Mouse (Mus musculus) neutrophil, adult 65 days (primary cell): ENCODE measurements around the gene S1pr5. TPM values are rescaled to one million over a fixed set of nuclear protein-coding genes. Genes with fewer than 3 reads are reported as not detected.

Experiments used
- total RNA-seq: library from RNA; stranded (reverse); gene quantifications from 2 replicates; pipeline ENCODE4 v1.2.4, GENCODE M21; 2023

The S1pr5 gene
- 0.98 and 1.0 TPM in 2 replicates for total RNA-seq

GRCm38 (mm10) chr9:21248326-21248725 lies at the start of gene S1pr5:
Gene S1pr5 (minus strand): TSS chr9:21248443.

GRCm38 (mm10) chr9:21291022-21291787 lies 43.0 kb upstream of the S1pr5 start, which contains the start of gene Cdkn2d:
Gene Cdkn2d (minus strand): TSS chr9:21291407.

GRCm38 (mm10) chr9:21287571-21288402 lies 39.5 kb upstream of the S1pr5 start, which contains the start of gene Kri1:
Gene Kri1 (minus strand): TSS chr9:21287969.

GRCm38 (mm10) chr9:21265000-21265561 lies 16.8 kb upstream of the S1pr5 start, which contains the start of gene Atg4d:
Gene Atg4d (plus strand): TSS chr9:21265293.

GRCm38 (mm10) chr9:21238733-21239464 lies 9.3 kb downstream of the S1pr5 start, which contains the start of gene Keap1:
Gene Keap1 (minus strand): TSS chr9:21239361.

Other genes with a start within 250 kb of the S1pr5 start
- gene Mrpl4, start 245.7 kb downstream of the S1pr5 start, total RNA-seq, result 39.8 and 40.6 TPM in 2 replicates
- 33.7 and 49.8 TPM in 2 replicates for gene Icam1, start 232.5 kb downstream of the S1pr5 start, total RNA-seq
- 0.63 and 0.79 TPM in 2 replicates for gene Icam4, start 219.1 kb downstream of the S1pr5 start, total RNA-seq
- not detected in 2 replicates for gene Icam5, start 216.4 kb downstream of the S1pr5 start, total RNA-seq
- 1.2 TPM in 1 of 2 replicates, not detected in the other for gene Zglp1, start 181.3 kb downstream of the S1pr5 start, total RNA-seq
- 0.51 and 0.82 TPM in 2 replicates for gene Gm49373, start 175.3 kb downstream of the S1pr5 start, total RNA-seq
- 5.1 and 13.1 TPM in 2 replicates for gene Fdx1l, start 174.8 kb downstream of the S1pr5 start, total RNA-seq
- 2.6 and 6.7 TPM in 2 replicates for gene Gm38431, start 156.4 kb downstream of the S1pr5 start, total RNA-seq
- gene Raver1, start 156.4 kb downstream of the S1pr5 start, total RNA-seq, result 46.4 and 48.2 TPM in 2 replicates
- 36.5 and 51.5 TPM in 2 replicates for gene Tyk2, start 117.2 kb downstream of the S1pr5 start, total RNA-seq
- 67.0 and 69.7 TPM in 2 replicates for gene Cdc37, start 98.5 kb downstream of the S1pr5 start, total RNA-seq
- 4.1 and 5.6 TPM in 2 replicates for gene Pde4a, start 82.7 kb downstream of the S1pr5 start, total RNA-seq
- gene Keap1, start 9.1 kb downstream of the S1pr5 start, total RNA-seq, result 22.5 and 23.8 TPM in 2 replicates
- 42.8 and 57.4 TPM in 2 replicates for gene Atg4d, start 16.9 kb upstream of the S1pr5 start, total RNA-seq
- 85.9 and 120 TPM in 2 replicates for gene Kri1, start 39.5 kb upstream of the S1pr5 start, total RNA-seq
- 134 and 138 TPM in 2 replicates for gene Cdkn2d, start 43.0 kb upstream of the S1pr5 start, total RNA-seq
- 3.1 and 4.9 TPM in 2 replicates for gene Ap1m2, start 63.9 kb upstream of the S1pr5 start, total RNA-seq
- gene Slc44a2, start 72.3 kb upstream of the S1pr5 start, total RNA-seq, result 108 and 125 TPM in 2 replicates
- 44.6 and 51.6 TPM in 2 replicates for gene Ilf3, start 119.4 kb upstream of the S1pr5 start, total RNA-seq
- 26.3 and 30.6 TPM in 2 replicates for gene Qtrt1, start 163.4 kb upstream of the S1pr5 start, total RNA-seq
- 246 and 306 TPM in 2 replicates for gene Dnm2, start 176.5 kb upstream of the S1pr5 start, total RNA-seq